Mouse (Mus musculus) c-Kit-negative CD71-positive TER-119-positive erythroid progenitor cells, embryonic 14.5 days (primary cell): ENCODE results near the gene Utrn.
"Not testable (repeated sequence)": the region's sequence is repeated elsewhere in the genome, so short reads cannot be mapped to it uniquely, and the experiment has no call there.

Source experiments
- DNase-seq: peaks from one replicate; pipeline ENCODE4 v3.0.0-alpha.2; 2013; ENCODE audit warnings: low read depth, low spot score

Utrn gene

DNA sequence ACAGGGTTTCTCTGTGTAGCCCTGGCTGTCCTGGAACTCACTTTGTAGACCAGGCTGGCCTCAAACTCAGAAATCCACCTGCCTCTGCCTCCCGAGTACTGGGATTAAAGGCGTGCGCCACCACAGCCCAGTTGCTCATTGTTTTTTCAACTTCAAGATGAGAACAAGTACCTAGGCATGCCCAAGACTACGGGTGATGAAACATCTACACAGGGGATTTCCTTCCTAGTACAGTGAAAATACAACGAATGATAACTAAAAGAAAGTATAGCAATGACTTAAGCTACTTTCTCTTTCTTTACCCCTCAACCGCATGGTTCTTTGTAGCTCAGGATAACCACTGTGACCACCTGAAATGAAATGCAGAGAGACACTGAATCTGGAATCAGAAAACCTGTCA is 262.0 kb downstream of the Utrn start:
- not testable (repeated sequence) for DNase-seq

DNA sequence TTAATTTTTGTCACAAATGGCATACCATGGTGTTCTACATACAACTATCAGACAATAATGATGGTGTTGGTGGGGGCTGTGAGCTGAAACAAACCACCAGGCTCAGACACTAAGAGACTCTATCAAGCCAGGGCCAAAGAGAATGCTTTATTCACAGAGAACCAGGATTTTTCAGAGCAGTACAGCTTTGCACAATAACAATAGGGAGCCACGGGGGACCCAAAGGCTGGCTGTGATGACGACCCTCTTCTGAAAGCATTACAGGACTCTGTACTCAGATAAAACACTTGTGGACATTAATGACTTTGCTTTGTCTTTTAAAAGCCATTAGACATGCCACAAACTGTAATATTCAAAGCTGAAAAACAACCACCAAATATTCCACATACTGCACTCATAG is 273.8 kb downstream of the Utrn start:
- DNase-seq = no peak

DNA sequence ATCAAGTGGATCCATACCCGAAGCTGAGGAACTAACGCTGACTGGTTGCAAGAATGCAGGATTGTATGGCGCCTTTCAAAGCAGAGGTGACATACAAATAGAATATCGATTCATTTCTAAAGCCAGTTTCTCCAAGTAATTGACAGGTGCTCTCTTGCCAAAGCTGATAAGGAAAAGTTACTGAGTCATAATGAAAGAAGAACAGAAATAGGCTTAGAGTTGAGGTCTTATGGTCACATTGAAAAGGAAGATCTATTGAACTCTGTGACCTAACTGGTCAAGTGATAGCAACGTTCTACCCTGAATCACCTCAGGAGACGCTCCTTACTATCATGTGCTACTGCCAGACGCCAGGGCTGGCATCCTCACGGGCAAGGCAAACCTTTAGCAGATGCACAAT is 274.2 kb downstream of the Utrn start:
- DNase-seq = no peak

DNA sequence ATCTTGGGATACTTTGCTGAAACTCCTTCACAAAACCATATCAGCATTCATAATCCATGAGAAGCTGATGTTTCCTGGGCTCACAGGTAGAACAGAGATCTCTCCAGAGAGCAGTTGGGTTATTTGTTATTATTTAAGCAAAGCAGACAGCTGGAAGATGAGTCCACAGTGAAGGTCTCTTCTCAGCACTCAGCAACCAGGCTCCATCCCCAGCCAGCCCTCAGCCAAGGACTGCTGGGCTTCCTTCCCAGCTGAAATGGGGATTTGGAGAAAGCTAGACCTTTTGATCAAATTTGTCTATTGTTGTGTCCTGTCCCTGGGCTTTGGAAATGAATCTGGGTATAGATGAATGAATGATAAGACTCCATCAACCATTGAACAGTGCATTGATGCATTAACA is 276.1 kb downstream of the Utrn start:
- no peak for DNase-seq

DNA sequence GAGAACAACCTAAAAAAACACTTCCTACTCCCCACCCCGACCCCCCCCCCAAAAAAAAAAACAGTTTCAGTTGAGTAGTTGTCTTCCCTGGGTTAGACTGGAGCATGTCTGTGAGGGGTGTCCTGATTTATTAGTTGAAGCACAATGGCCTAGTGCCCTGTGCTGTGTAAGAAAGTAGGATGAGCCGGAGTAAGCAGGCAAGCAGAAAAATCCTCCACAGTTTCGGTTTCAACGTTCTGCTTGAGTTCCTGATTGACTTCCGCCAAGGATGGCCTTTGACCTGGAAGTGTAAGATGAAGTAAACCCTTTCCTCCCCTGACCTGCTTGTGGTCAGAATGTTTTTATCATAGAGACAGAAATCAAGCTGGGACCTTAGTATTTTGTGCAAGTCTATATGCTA is 277.2 kb downstream of the Utrn start:
- DNase-seq = no peak

DNA sequence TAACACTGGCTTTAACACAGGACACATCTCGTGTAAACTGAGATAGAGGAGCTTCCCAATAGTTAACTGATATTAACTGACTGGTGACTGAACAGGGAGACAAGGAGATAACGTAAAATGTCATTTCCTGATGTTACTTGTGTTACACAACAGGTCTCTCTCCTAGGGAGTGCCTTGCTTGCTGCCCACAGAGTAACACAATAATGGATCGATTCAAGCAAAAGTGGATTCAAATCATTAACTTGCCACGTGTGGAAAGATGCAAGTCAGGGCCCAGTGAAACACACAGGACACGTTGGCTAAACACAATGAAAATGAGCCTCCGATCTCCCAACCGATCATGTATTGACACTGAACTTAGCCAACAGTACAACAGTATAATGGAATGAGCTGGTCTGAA is 281.1 kb downstream of the Utrn start:
- DNase-seq = no peak

DNA sequence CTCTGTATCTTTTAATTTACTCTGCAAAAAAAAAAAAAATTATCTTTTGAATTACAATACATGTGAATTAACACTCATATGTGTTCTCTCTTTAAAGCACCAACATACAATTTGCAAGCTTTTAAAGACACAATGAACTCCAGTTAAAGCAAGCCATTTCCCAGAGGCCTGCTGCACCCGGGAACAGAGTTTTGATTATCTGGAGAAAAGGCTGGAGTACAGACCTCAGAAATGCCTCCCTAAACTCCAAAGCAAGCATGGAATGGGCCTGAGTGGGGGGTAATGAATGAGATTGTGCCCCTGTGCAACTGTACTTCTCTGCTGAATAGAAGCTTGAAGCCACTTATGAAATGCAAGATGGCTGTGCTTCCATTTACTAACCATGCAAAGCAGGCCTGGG is 281.8 kb downstream of the Utrn start:
- DNase-seq = no peak

DNA sequence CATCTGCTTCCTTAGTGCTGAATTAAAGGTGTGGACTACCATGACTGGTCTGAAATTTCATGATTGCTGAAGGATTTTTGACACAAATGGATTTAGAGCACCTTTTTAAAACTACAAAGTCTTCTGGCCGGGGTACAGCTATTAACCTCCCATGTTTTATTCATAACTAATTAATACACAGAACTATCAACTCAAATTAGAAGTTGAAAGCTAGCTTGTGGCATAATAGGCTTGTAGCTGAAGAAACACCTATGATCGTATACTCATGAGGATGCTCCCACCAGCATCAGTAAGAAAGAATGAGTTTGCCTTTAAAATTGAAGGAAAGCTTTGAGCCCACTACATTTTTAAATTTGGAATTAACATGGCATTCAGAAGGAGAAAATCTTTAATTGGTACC is 282.3 kb downstream of the Utrn start:
- no peak for DNase-seq

DNA sequence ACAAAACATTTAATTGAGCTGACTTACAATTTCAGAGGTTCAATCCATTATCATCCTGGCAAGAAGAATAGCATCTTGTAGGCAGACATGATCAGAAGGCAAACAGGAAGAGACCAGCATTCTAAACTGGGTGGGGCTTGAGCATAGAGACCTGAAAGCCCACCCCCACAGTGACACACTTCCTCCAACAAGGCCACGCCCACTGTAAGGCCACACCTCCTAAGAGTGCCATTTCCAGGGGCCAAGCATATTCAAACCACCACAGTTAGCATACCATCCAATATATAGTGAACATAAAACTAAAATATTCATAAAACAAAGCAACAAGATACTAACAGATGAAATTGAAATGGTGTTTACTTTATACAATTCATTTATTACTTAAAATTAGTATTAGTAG is 283.0 kb downstream of the Utrn start:
- DNase-seq = no peak

DNA sequence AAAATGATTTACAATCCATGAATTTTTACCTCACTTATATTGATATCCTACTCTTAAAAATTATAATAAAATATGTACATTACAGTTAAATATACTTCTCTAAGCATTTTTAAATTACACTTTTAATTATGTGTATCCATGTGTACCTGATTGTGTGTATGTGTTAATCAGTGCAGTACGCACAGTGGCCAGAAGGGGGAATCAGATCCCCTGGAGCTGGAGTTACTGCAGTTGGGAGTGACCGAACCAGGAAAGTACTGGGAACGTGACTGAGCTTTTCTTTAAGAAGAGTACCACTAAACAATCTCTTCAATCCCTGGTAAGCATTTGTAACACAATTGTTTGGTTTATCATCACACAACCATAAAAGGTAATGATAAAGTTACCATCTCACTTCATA is 285.7 kb downstream of the Utrn start:
- DNase-seq = no peak

DNA sequence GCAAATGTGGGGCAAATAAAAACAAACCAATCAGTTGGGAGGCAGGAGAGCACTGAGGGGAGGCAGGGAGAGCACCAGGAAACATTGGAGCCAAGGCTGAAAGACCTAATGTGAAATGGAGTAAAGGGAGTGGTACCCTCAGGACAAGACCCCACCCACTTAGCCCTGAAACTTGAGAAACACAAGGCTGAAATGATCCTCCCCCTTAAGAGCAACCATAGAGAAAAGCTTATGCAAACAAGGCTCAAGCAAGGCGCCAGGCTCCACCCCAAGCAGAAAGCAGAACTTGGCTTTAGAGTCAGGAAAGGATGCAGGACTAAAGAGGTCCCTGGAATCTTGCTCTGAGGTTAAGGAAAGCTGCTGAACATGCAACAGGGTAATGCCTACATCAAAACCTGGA is 290.1 kb downstream of the Utrn start:
- DNase-seq = no peak

DNA sequence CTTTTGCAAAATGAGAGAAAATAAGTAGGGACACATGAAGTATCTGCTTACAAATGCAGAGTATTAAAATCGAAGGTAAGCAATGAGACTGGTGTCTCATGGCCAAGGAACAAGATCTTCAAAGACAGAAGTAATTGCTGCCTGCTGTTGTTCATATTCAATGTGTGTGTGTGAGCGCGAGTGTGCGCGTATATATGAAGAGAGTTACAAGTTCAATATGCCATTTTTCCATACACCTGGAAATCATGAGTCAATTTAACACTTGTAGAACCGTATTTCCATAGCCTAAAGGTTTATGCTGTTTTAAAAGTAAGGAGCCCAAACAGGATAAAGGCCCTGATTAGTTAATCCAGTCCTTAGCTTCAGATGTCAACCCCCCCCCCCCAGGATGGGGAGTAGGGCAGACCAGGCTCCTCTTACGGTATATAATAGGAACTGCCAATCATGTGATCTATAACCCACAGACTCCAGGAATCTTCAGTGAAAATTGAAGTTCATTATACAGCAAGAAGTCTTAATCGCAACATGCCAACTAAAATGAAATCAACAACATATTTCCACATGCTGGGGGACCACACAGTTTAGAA is 293.2 kb downstream of the Utrn start:
- no peak for DNase-seq

DNA sequence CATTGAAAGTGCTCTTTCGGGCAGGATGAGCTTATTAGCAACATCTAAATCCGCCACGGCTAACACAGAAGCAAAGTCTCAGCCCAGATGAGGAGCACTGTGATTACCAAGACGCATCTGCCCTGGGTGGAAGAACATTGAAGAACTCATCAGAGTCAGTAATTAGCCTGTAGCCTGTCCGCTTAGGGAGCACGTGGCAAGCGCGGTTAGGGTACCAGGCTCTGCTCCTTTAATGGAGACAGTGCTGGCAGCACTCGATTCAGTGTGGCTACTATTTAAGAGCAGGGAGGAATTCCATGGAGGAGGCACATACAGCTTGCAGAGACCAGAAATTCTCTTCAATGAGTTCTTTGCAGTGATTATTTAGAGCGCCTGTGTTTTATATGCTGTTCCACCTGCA is 294.4 kb downstream of the Utrn start:
- DNase-seq = no peak

DNA sequence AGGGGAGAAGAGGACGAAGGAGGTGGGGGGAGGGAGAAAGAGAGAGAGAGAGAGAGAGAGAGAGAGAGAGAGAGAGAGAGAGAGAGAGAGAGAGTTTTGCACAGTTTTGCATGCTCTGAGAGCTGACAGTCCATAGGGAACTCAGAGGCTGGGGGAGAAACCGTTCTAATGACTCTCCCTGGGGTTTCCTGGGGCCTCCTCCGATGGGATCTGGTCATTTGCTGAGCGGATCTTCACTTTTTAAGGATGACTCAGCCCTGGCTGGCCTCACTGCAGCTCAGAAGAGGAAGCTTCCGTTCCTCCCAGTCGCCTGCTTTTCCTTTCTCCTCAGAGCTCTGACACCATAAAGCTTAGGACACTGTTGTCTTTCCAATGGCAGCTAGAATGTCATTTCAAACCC is 295.6 kb downstream of the Utrn start:
- DNase-seq = peak; percentile 9

DNA sequence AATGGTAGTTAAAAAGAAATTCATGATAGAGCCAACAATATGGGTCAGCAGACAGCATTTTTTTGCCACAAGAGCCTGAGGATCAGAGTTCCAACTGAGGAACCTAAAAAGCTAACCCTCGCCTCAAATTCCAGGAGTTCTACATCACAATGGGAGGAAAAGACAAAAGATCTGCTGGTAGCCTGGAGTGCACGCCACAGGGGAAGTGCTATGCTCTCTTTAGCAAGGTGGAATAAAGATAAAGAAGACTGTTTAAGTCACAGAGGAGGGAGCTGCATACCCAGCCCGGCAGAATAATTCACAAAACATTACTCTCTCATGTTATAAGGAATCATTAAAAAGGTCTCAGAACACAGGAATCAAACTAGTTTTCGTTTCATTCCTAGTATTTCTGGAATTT is 296.4 kb downstream of the Utrn start:
- no peak for DNase-seq

DNA sequence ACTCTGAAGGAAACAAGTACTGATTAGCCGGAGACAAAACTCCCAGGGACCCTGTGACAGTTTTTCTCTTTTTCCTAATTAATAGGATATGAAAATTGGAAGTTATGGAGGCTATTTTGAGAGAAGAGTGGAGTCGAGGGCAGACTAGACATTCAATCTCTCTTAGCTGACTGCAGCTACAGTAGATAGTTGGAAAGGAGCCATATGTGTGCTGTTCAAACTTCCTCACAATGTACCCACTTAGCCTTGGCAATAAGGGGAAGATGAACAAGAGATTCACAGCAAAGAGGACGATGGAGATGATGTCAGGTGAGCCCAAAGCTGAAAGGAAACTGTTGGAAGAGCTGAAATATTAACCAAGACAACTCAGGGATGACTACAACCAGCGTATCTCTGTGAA is 304.7 kb downstream of the Utrn start:
- no peak for DNase-seq

DNA sequence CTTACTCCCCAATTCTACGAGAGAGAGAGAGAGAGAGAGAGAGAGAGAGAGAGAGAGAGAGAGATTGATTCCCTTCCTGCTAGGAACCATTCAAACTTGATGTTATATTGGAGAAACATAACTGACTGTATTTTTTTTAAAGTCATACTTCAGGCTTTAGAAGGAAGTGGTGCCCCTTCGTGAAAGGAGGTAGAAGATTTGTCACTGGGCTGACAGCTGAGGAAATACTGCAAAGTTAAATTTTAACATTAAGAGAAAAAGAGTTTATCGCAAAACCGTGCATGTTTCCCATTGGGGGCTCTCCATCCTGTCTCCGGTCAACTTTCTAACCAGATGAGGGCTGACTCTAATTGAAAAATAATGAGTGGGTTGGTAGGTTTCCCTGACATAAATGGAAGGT is 310.4 kb downstream of the Utrn start:
- no peak for DNase-seq

DNA sequence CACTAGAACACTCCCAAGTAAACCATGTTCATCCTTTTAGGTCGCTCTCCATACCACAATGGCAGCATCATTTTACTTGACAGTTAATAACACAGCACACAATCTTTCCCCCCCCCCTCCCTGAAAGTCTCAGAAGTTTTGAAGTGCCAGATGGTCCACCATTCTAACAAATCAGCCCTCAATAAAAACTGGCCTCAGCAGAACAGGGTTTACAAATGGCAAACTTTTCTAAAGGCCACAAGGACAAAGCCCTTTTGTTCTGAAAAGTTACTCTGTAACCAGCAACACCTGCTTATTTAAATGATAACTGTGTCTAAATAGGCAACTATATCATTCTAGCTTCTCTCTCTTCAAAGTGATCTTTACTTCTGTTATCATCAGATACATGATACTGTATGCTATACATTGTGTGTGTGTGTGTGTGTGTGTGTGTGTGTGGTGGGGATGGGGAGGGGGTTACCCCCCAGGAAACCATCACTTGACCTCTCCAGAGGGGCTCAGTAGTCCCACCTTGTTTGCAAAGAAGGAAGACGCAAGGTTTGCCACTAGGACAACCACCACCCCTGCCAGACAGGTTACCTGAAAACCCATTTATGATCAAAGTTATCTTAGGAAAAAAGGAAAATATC is 315.0 kb downstream of the Utrn start:
- no peak for DNase-seq

DNA sequence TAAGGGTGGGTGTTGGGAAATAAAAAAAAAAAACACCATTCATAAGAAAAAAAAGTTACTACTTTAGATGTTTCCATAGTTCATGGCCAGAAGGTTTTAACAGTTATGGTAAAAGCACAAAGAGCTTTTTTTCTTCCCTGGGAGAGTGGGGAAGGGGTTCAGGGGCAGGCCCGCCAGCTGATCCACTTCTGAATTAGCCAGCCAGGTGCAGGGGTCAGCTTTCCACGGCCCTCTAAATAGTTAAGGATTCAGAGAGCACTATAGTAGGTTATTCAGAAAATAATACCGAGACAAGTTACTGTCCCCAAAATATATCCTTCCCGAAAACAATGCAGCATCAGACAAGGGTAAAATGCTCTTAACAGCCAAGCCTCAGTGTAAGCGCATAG is 316.3 kb downstream of the Utrn start:
- no peak for DNase-seq

DNA sequence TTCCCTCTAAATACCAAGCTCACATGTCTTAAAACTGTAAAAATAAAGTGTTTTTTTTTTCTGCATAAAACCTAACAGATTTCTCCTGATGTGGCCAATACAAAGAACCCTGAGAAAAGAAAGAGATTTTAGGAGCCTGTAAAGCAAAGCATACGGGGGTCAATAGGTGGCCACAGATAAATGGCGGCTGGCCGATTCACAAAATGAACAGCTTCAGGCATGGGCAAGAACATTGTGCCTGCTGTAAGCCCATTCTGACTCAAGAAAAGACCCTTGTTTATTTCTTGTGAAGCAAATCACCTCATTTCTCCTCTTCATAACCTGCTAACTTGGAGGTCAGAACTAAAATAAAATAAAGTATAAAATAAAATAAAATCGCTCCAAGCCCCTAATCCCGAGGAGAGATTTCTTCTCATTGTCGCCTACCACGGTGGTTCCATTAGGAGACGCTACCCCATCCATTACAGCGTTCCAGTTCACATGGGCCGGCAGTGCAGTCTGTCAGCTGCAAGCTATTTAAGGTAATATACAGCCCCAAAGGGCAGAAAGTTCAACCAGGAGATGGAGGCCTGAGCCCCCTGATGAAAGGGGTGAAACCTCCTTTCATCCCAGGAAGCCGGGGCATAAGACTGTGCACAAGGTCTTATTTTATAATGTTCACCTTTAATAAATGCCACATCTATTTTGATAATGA is 316.8 kb downstream of the Utrn start:
- no peak for DNase-seq

DNA sequence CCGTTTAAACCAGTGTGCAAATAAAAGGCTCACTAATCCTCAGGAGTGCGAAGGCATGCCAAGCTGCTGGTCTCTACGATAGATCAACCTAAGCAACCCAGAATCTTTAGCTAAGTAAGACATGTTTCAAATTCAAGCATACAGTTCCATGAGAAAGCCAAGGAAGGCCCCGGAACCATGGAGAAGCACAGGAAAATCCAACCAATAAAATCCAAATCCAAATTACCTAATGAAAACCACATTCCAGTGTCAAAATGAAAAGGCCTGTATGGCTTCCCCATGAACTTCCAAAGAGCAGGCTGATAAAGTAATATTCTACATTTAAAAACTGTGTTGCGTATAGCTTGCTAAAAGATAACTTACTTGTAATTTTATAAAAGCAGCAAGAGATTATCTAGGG is 317.4 kb downstream of the Utrn start:
- DNase-seq = no peak

DNA sequence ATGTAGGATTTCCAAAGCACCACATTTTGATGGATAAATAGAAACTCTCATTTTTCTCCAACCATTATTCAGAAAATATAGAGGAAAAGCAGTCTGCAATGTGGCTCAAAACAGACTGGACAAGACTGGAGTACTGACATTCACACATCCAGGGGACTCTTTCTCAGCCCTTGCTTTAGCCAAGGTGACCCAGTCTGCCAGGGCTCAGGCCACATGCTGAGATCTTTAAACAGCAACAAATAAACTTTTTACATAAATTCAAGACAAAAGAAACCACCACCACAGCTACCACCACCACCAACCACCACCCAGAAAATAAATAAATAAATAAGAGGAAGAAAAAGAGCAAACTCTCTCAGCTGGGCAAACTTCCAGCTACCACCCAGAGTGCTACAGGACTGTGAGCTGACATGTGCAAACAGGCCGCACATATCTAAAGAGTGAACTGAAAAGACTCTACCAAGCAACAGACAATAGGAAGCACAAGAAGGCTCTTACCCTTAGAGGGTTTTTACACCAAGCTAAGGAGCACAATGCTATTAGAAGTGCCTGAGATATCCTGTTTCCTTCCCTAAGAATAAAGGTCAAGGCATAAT is 319.1 kb downstream of the Utrn start:
- no peak for DNase-seq

DNA sequence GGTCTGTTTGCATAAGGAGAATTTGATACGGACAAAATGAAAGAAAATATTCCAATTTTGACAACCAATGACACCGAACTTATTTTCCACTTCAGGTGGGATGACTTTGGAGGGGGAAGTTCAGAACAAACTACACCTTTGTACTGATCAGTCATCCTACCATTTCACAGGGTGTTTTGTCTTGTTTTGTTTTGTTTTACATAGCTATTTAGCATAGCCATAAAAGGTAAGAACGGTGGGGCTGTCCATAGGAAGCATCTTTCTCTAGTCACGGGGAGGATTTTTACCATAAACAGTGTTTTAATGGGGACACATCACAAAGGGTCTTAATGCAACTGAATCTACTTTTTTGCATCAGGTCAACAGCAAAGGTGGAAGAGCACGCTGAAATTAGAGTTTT is 319.9 kb downstream of the Utrn start:
- no peak for DNase-seq
